Mouse (Mus musculus) retina, adult 2 months (tissue): ENCODE measurements around the gene Elf4.
"Not testable (repeated sequence)": the region's sequence is repeated elsewhere in the genome, so short reads cannot be mapped to it uniquely, and the experiment has no call there.

Source experiments
- DNase-seq: peaks from one replicate; pipeline ENCODE4 v3.0.0-alpha.2; 2012; ENCODE audit warnings: low read depth, low spot score

Elf4 gene

GRCm38 (mm10) chrX:48436082-48436481 lies 26.9 kb downstream of the Elf4 start:
- not testable (repeated sequence) for DNase-seq

- DNase-seq, result no peak
These were observed 27.4 kb downstream of the Elf4 start for GRCm38 (mm10) chrX:48435477-48435900.

- DNase-seq, result no peak
These were observed 28.7 kb downstream of the Elf4 start for GRCm38 (mm10) chrX:48434251-48434650.

GRCm38 (mm10) chrX:48433527-48433899 lies 29.4 kb downstream of the Elf4 start:
- no peak for DNase-seq

GRCm38 (mm10) chrX:48432599-48433526 lies 30.1 kb downstream of the Elf4 start:
- no peak for DNase-seq

GRCm38 (mm10) chrX:48429538-48429937 lies 33.4 kb downstream of the Elf4 start:
- no peak for DNase-seq

- no peak for DNase-seq
These were observed 33.8 kb downstream of the Elf4 start for GRCm38 (mm10) chrX:48429100-48429499.

GRCm38 (mm10) chrX:48428642-48429041 lies 34.3 kb downstream of the Elf4 start:
- DNase-seq, result no peak

- DNase-seq, result no peak
These were observed 34.7 kb downstream of the Elf4 start for GRCm38 (mm10) chrX:48428241-48428640.

GRCm38 (mm10) chrX:48425280-48425679 lies 37.7 kb downstream of the Elf4 start:
- no peak for DNase-seq

- DNase-seq, result no peak
These were observed 38.3 kb downstream of the Elf4 start for GRCm38 (mm10) chrX:48424583-48424982.

GRCm38 (mm10) chrX:48423671-48424070 lies 39.3 kb downstream of the Elf4 start:
- no peak for DNase-seq

GRCm38 (mm10) chrX:48422986-48423385 lies 39.9 kb downstream of the Elf4 start:
- DNase-seq, result peak; percentile 36

- DNase-seq, result no peak
These were observed 44.5 kb downstream of the Elf4 start for GRCm38 (mm10) chrX:48418417-48418816.

- no peak for DNase-seq
These were observed 48.6 kb downstream of the Elf4 start for GRCm38 (mm10) chrX:48414291-48414690.

- no peak for DNase-seq
These were observed 50.3 kb downstream of the Elf4 start for GRCm38 (mm10) chrX:48412629-48413028.

GRCm38 (mm10) chrX:48410388-48410776 lies 52.5 kb downstream of the Elf4 start:
- no peak for DNase-seq

GRCm38 (mm10) chrX:48409611-48410387 lies 53.1 kb downstream of the Elf4 start:
- DNase-seq, result peak; percentile 53

- DNase-seq, result no peak
These were observed 57.8 kb downstream of the Elf4 start for GRCm38 (mm10) chrX:48405141-48405540.

GRCm38 (mm10) chrX:48399994-48400393 lies 62.9 kb downstream of the Elf4 start:
- no peak for DNase-seq

GRCm38 (mm10) chrX:48389380-48389779 lies 73.6 kb downstream of the Elf4 start:
- DNase-seq, result no peak

- DNase-seq, result no peak
These were observed 77.0 kb downstream of the Elf4 start for GRCm38 (mm10) chrX:48385927-48386326.

GRCm38 (mm10) chrX:48383643-48384042 lies 79.3 kb downstream of the Elf4 start:
- peak; percentile 1 for DNase-seq
